Mouse (Mus musculus) adrenal gland, postnatal 36 days (tissue): ENCODE data around the gene Rgl3. TPM values are rescaled to one million over a fixed set of nuclear protein-coding genes. Genes with fewer than 3 reads are reported as not detected.

Experiments used
- DNase-seq, 2 experiments: peaks; one replicate each; pipeline ENCODE4 v3.0.0; 2021; ENCODE audit warnings: mixed read lengths in 1 of 2
- total RNA-seq, 2 experiments: library from RNA; stranded (reverse); gene quantifications; 2 replicates each; pipeline ENCODE4 v1.2.3; 2021

The Rgl3 gene
- total RNA-seq, 2 experiments from 2014 or later, result 14.0 to 33.4 TPM

- DNase-seq, result no peak
These were observed 5.3 kb downstream of the Rgl3 start for GRCm38 (mm10) chr9:21983911-21984310.

GRCm38 (mm10) chr9:21978398-21979128, 10.7 kb downstream of the Rgl3 start:
- DNase-seq, result no peak

- peak; percentile 55 to 67 for DNase-seq
These were observed 11.3 kb downstream of the Rgl3 start for GRCm38 (mm10) chr9:21977972-21978371.

- no peak for DNase-seq
These were observed 11.9 kb downstream of the Rgl3 start for GRCm38 (mm10) chr9:21977331-21977730.

- DNase-seq, result no peak
These were observed 12.5 kb downstream of the Rgl3 start for GRCm38 (mm10) chr9:21976626-21977175.

GRCm38 (mm10) chr9:21969304-21969703, 19.9 kb downstream of the Rgl3 start:
- DNase-seq, result no peak

GRCm38 (mm10) chr9:21968883-21969282, 20.4 kb downstream of the Rgl3 start:
- DNase-seq, result no peak

GRCm38 (mm10) chr9:21963417-21963816, 25.8 kb downstream of the Rgl3 start, which contains the start of gene Epor:
Epor (minus strand) TSS chr9:21963506.
- DNase-seq, result peak; percentile 37 to 73

GRCm38 (mm10) chr9:21962416-21963059, 26.7 kb downstream of the Rgl3 start:
- DNase-seq, result peak; percentile 66 to 72

- no peak for DNase-seq
These were observed 27.2 kb downstream of the Rgl3 start for GRCm38 (mm10) chr9:21962010-21962409.

- peak in 1 of 2 experiments; percentile 33 for DNase-seq
These were observed 27.8 kb downstream of the Rgl3 start for GRCm38 (mm10) chr9:21961366-21961980.

GRCm38 (mm10) chr9:21960558-21961208, 28.6 kb downstream of the Rgl3 start:
- DNase-seq, result peak; percentile 34 to 42

GRCm38 (mm10) chr9:21960135-21960534, 29.1 kb downstream of the Rgl3 start:
- DNase-seq, result no peak

- no peak for DNase-seq
These were observed 30.0 kb downstream of the Rgl3 start for GRCm38 (mm10) chr9:21959244-21959643.

- DNase-seq, result no peak
These were observed 30.9 kb downstream of the Rgl3 start for GRCm38 (mm10) chr9:21958372-21958771.

- peak; percentile 96 to 97 for DNase-seq
These were observed 33.5 kb downstream of the Rgl3 start, which contains the start of gene Swsap1 for GRCm38 (mm10) chr9:21955570-21956281. Swsap1 (plus strand) TSS chr9:21955755.

- no peak for DNase-seq
These were observed 34.0 kb downstream of the Rgl3 start for GRCm38 (mm10) chr9:21955225-21955569.

- no peak for DNase-seq
These were observed 34.6 kb downstream of the Rgl3 start for GRCm38 (mm10) chr9:21954635-21955034.

GRCm38 (mm10) chr9:21953600-21953999, 35.6 kb downstream of the Rgl3 start:
- no peak for DNase-seq

- DNase-seq, result no peak
These were observed 37.3 kb downstream of the Rgl3 start for GRCm38 (mm10) chr9:21951977-21952376.

- peak; percentile 75 to 76 for DNase-seq
These were observed 38.9 kb downstream of the Rgl3 start for GRCm38 (mm10) chr9:21950322-21950721.

GRCm38 (mm10) chr9:21948790-21949189, 40.5 kb downstream of the Rgl3 start:
- DNase-seq, result no peak
